Mouse (Mus musculus) layer of hippocampus, adult 2 months (tissue): ENCODE measurements around the gene Chrdl2. TPM values are rescaled to one million over a fixed set of nuclear protein-coding genes. Genes with fewer than 3 reads are reported as not detected.
A peak's percentile ranks its signal among the peaks of the same experiment; 100 is the strongest.
"Not testable (repeated sequence)": the region's sequence is repeated elsewhere in the genome, so short reads cannot be mapped to it uniquely, and the experiment has no call there.

ENCODE experiments used
- DNase-seq, 2 experiments: peaks; one replicate each; pipeline ENCODE4 v3.0.0; 2022; ENCODE audit warnings: low spot score in 2 of 2
- H3K27ac ChIP-seq: fragments of 200-600 bp; 2 replicates; pipeline ENCODE4 v1.8.1; 2022
- H3K4me3 ChIP-seq: fragments of 200-600 bp; 2 replicates; pipeline ENCODE4 v1.8.1; 2022; ENCODE audit warnings: mild to moderate bottlenecking
- CTCF ChIP-seq: fragments of 200-600 bp; conservative IDR thresholded peaks from 2 replicates; pipeline ENCODE4 v1.8.1; 2022; ENCODE audit warnings: antibody characterized with exemption, mild to moderate bottlenecking, moderate library complexity
- long read RNA-seq, 2 experiments: library from polyadenylated mRNA; stranded (forward); transcript quantifications; one replicate each; pipeline ENCODE4 v2.0.0; 2021; ENCODE audit warnings: borderline mapping rate in 2 of 2
- total RNA-seq, 2 experiments: library from RNA; stranded (reverse); gene quantifications; 2 replicates each; pipeline ENCODE4 v1.2.3; 2021

Gene Chrdl2
- under 1 TPM; 0.27 to 0.38 TPM for total RNA-seq
- long read RNA-seq, experiment 1: 0 reads
- long read RNA-seq, experiment 2: 0 reads

DNA sequence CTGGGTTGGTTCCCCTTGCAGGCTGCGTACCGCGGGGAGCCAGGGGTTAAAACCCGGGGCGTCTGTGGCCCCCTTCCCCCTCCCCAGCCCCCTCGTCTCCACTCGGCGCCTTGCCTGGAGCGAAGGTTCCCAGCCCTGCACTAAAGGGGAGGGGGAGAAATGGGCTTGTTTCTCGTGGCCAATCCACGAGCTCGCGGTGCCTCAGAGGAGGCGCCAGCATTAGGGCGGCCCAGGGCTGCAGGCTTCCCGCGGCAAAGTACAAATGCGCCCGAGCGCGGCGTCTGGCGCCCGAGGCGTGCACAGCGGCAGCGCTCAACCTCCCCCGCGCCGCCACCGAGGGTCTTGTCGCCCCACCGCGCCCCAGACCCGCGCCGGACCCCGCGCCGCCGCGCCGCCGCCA is at the start of gene Chrdl2:
TSS of gene Chrdl2 (plus strand) at position 383 of the 400 bp plus-strand sequence.
- DNase-seq: peak in 1 of 2 experiments; percentile 34
- peak within 1 kb of the TSS; percentile 52 for H3K4me3 ChIP-seq
- no peak for TF ChIP-seq CTCF
- no peak within 1 kb of the TSS for H3K27ac ChIP-seq

DNA sequence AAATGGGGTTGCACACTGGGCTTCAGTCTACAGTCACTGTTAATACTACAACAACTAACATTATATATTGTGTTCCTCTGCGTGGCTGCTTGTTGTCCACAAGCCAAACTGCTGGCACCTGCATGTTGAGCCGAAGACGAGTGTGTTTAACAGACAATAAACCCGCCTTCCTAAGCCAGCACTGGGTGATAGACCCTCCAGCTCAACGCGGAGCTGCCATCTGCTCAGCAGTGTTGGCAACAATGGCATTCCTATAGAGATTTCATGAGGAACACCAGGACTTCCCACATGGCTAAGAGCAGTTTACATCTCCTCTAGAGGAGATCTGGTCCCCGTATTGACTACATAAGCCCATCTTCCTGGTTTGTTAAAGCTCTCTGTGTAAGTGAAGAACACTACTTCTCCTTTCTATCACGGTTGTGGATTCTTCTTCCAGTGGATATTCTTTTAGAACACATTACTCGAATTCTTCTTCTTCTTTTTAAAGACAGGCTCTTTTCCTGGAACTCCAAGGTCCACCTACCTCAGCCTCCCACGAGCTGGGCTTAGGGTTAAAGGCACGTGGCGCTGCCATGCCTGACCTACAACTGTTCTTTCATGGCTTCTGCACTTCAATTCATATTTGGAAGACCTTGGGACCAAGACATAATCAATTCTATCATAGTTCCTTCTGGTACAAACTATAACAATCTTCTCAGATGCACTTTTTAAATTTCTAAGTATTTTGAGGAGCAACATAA is 48.6 kb upstream of the Chrdl2 start:
- no peak overlapping the region for H3K4me3 ChIP-seq
- H3K27ac ChIP-seq: peak overlapping the region; percentile 40
- TF ChIP-seq CTCF: no peak
- DNase-seq: no peak

DNA sequence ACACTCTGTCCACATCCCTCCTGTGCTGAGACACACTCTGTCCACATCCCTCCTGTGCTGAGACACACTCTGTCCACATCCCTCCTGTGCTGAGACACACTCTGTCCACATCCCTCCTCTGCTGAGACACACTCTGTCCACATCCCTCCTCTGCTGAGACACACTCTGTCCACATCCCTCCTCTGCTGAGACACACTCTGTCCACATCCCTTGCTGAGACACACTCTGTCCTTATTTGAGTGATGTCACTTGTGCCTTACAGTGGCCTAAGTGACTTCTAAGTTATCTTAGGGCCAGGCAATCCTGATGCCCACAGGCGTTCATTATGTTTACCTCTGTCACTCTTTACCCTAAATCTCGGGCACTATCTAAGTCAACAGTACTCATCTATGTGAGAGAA is 45.4 kb upstream of the Chrdl2 start:
- H3K27ac ChIP-seq, H3K4me3 ChIP-seq, DNase-seq: not testable (repeated sequence)

DNA sequence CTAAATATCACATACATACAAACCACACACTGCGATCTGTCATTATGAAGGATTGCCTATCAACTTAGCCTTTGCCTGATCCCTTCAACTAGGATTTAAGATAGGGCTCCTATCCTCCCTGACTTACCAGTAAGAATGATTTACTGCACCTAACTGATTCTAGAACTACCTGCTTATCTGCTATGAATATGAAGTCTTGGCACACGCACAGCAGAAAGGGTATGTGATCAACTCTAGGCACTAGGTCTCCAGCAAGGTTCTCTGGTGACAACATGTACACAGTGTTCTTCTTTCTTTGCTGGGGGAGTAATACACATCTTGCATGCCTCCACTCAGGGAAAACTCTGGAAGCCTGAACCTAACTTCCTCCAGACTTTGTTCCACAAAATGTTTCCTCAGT is 44.5 kb upstream of the Chrdl2 start:
- Histone ChIP-seq H3K4me3 (no peak overlapping the region), H3K27ac (peak overlapping the region; percentile 76)
- DNase-seq: no peak
- no peak for TF ChIP-seq CTCF

DNA sequence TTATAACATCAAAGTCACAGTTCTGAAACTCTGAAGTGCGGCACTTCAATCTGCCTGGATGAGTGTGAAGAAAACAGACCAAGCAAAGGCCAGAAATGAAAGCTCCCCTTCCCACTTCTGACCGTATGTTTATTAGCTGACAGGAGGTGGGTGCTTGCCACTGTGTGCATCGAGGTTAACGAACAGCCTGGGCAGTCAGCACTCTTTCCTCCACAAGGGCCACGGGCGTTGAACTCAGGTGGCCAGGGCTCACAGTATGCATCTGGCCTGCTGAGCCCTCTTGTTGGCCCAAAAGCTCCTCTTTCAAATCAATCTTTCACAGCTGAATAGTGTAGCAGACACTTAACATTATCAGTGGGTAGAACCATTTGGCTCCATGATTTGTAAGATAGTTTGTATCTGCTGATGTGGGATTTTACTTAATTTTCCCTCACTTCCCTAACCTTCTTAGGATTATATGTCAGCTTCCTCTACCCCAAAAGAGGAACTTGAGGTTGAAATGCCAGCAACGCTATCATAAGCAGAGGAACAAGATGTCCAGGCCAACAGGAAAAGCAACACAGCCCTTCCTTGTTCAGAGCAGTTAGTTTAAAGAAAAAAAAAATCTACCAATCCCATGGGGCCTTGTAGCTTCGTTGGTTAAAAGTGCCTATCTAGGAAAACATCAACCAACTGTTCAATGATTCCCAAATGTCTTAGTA is 43.3 kb upstream of the Chrdl2 start:
- no peak overlapping the region for H3K4me3 ChIP-seq
- H3K27ac ChIP-seq: peak overlapping the region; percentile 76
- TF ChIP-seq CTCF: no peak
- no peak for DNase-seq

DNA sequence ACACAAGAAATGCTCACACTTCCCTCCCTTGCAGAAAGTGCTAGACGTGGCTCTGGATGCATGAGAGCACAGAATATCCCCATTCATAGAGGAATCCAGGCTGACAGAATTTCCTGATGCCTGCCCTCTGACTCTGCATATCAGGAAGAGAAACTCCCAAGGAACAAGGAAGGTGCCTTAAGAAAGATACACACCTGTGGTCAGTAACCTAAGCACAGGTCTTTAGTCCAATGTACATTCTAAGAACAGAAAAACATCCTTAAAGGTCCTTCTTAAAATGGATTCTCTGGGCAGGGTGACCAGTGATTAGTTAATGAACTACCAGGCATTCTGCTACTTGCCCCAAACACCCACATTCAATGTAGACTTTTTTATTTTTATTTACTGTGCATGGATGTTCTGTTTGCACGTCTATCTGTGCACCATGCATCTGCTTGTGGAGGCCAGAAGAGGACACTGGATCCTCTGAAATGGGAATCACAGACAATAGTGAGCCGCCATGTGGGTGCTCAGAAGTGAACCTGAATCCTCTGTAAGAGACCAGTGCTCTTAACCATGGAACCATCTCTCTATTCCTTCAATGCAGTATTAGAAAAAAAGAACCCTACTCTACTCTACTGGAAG is 42.6 kb upstream of the Chrdl2 start:
- DNase-seq: no peak
- peak overlapping the region; percentile 76 for H3K27ac ChIP-seq
- TF ChIP-seq CTCF: no peak
- H3K4me3 ChIP-seq: no peak overlapping the region

DNA sequence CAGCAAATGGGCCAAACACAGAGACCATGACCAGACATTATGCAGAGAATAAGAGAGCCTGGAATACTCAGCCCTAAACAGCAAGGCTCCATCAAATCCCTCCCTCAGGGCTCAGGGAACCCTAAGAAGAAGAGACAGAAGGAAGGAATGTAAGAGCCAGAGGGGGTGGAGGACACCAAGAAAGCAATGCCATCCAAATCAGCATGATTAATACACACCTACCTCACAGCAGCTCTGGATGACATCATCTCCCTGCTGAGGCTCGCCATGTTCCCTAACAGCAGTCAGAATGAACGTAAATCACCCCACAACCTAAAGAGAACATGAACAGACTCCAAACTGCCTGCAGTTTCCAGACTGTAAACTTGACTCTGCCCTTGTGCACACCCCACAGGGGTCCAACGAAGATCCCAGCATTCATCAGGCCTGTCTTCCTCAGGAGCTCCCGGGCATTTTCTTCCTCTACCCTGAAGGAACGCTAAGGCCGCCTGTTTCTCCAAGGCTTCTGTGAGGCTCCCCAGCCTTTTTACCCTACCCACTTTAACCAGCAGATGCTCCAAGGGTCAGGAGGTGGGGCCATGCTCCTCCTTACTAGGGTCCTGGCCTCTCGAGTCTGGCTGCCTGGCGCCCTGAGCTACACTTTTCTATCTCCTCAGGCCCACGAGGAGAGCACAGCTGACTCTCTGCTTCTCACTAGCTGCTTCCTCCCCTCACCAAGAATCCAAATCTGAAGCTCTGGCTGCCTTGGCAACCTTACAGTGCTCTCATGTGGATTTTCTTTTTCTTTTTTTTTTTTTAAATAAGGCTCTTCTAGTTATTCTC is 40.7 kb upstream of the Chrdl2 start:
- Histone ChIP-seq H3K27ac (peak overlapping the region; percentile 90), H3K4me3 (no peak overlapping the region)
- DNase-seq: peak; percentile 31 to 61
- TF ChIP-seq CTCF: no peak

DNA sequence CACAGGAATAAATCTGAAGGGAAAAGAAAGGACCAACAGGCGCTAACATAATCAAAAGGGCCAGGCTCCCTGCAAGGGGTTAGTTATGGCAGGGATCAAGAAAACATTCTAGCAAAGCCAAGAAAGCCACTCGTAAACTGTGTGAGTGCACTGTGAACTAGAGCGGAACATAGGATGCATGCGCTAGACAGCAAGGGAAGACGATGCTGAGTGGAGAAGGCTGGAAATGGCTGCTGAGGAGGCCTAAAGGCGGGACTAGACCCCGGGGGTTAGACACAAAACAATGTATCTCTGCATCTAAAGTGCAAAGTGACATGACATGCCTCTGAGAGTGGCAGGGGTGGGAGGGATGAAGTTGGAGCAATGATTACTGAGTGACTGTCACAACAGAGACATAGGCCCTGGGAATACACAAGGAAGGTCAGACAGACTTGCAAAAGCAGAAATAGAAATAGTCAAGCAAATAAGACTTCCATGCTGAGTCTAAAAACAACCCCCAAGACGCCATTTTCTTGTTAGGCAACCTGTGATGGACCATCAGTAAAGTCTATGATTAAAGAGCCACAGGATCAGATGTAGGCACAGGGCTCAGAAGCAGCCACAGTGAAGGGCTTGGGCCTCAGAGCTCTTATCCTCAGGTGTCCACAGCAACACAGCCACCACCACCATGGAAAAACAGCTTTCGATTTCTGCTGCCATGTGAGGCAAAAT is 39.8 kb upstream of the Chrdl2 start:
- DNase-seq: no peak
- peak overlapping the region; percentile 90 for H3K27ac ChIP-seq
- TF ChIP-seq CTCF: no peak
- H3K4me3 ChIP-seq: no peak overlapping the region

DNA sequence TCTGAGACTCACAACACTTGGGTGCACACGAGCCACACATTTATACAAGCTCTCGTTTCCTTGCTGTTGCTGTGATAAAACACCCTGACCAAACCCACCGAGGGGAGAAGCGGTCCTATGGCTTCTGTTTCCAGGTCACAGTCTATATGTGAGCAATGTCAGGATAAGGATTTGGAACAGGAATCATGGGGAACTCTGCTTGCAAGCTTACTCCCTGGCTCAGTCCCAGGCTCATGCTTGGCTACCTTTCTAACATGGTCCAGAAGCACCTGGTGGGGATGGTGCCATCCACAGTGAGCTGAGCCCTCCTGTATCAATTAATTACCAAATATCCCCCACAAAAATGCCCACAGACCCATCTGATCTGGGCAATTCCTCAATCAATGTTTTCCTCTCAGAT is 36.8 kb upstream of the Chrdl2 start:
- Histone ChIP-seq H3K27ac (peak overlapping the region; percentile 34; the same call in 1 of the 2 replicates), H3K4me3 (no peak overlapping the region)
- TF ChIP-seq CTCF: no peak
- no peak for DNase-seq

DNA sequence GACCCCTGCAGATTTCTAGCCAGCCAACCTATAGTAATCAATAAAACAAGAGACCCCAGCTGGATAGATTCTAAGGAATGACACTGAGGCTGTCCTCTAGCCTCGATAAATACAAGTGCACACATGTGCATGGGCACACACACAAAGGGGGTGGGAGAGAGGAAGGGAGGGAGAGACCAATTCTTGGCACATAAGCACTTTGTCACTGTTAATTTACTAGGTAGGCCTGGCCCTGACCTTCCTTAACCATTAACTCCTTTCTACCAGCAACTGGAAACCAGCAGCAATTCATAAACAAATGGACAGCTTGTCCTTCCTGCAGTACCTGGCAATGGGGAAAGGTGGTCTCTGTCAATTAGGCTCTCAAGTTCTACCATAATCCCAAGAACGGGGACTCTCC is 34.0 kb upstream of the Chrdl2 start:
- Histone ChIP-seq H3K27ac (no peak overlapping the region), H3K4me3 (no peak overlapping the region)
- no peak for DNase-seq
- no peak for TF ChIP-seq CTCF

DNA sequence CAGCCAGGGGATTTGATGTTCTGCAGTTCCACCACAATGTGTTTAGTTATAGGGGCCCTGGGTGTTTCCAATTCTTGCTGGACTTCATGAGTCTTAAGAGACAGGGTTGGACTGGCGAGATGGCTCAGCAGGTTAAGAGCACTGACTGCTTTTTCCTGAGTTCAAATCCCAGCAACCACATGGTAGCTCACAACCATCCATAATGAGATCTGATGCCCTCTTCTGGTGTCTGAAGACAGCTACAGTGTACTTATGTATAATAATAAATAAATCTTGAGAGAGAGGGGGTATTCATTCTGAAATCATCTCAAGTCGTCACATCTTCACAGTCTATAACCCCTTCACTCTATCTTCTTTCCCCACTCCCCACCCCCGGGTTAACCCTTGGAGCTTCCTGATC is 33.1 kb upstream of the Chrdl2 start:
- H3K27ac ChIP-seq, H3K4me3 ChIP-seq, DNase-seq: not testable (repeated sequence)
- peak; percentile 51 for TF ChIP-seq CTCF
